Mouse (Mus musculus) kidney, adult 2 months (tissue): Measurements from ENCODE around the gene Ptk7.

Experiments
- CTCF ChIP-seq: fragments of 200-500 bp; conservative IDR thresholded peaks from 2 replicates; pipeline ENCODE4 v1.5.1; 2011; ENCODE audit warnings: low read depth, mild to moderate bottlenecking, control low read depth, low read length, moderate library complexity, mixed read lengths; ENCODE audit not compliant: insufficient read depth, insufficient read length
- POLR2A ChIP-seq: fragments of 200-500 bp; IDR thresholded peaks from one replicate; pipeline ENCODE4 v1.6.1; 2011; ENCODE audit warnings: low read depth, low read length, control low read depth

DNA sequence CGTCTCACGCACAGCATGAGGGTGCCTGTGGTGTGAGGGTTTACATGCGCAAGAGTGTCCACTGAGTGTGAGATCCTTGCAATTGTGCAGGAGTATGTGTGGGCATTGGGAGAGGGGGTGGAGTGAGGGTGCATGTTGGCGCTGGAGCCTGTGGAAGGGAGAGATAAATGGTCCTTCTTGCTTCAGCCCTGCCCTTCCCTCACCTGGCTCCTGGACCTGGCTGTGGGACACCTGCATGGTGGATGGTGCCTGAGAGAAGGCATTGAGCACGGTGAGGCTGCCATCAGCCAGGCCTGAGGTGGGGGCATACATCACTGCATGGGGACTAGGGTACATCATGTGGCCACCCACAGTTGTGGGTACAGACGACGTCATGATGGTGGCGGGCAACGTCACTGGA is 79.7 kb downstream of the Ptk7 start:
- TF ChIP-seq POLR2A (no peak), CTCF (no peak)
